Mouse (Mus musculus) spleen, postnatal 4 days (tissue): Measurements from ENCODE around the gene 2700049A03Rik.
"Not testable (repeated sequence)": the region's sequence is repeated elsewhere in the genome, so short reads cannot be mapped to it uniquely, and the experiment has no call there.

ENCODE experiments used
- DNase-seq, 2 experiments: peaks; one replicate each; pipeline ENCODE4 v3.0.0; 2022; ENCODE audit warnings: low spot score in 2 of 2

Gene 2700049A03Rik

DNA sequence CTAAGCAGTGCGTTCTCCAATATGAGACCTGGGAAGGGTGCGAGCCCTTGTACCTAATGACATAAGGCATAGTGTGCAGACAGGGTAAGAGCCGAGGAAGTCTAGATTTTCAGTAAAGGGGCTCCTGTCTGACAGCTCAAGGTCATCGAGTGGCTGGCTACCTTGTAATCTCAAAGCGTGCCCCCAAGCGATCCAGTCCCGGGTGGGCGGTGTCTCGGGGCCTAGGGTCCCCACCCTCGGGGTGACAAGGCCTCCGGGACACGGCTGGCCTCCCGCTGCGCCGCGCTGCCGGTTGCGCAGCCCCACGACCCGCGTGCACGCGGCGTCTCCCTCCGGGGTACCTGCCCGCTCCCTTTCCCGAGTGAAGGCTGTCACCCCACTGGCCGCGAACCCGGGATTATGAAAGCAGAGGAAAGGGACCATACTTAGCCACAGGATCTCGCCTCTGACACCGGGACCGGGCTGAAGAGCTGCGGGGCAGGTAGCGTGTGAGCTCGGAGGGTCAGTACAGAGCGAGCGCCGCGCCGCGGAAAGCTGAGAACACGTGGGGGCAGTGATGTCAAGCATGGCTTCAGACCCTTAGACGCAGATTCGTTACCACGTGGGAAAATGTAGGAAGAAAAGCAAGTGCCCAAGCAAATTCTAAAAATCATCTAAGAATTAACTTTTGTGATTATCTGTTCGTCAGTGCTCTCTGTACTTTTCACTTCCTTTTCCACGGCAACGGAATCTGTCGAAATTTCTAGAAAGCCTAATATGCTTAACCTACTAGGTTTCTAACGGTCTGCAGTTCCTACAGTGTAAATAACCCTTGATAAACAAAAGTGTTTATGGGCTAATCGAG lies at the start of gene 2700049A03Rik, which contains the start of gene Timm9:
TSS of gene 2700049A03Rik (plus strand) at position 719 of the 844 bp plus-strand sequence.
TSS of gene Timm9 (minus strand) at position 555 of the 844 bp plus-strand sequence.
- DNase-seq: peak; percentile 74 to 87

GRCm38 (mm10) chr12:71104275-71104674 lies 32.4 kb upstream of the 2700049A03Rik start:
- not testable (repeated sequence) for DNase-seq

DNA sequence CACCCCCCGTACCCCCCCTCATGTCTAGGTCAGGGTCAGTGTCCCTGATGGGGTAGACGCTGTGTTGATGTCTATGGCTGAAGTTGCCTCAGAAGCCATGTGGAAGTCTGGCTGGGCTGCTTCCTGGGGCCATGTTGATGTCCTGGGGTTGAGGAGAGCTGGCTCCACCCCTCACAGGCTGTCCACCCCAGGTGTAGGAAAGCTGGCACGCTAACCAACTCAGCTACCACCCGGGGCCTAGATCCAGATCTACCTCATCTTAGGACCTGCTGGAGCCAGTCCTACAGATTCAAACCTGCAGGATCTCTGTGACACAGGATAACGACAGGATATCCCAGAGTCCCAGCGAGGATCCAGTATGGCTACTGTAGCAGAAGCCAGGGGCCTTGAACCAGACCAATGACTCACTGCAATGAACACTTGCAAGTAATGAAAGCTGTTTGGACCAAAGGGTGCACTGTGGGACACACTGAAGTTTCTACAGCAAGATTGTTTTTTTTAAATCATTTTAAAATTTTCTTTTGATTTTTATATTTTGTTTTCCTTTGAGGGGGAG lies 29.4 kb upstream of the 2700049A03Rik start:
- DNase-seq: peak in 1 of 2 experiments; percentile 50

DNA sequence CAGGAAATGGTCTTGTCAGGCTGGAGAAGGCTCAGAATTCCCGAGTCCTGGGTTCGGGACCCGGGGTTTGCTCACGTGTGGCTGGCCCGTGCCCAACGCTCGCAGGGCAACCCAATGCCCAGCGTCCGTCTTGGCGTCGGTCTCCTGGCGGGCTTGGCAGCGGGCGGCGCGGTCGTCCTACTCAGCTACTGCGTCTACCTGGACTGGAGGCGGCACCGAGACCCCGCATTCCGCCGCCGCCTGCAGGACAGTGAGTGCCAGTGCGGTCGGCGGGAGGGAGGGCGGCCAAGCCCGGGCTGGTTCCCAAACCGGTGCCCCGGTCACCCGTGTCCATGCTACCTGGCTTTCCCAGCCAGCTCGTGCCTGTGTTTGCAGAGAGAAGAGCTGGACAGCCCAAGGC lies 25.3 kb upstream of the 2700049A03Rik start, which contains the start of gene Tomm20l:
TSS of gene Tomm20l (plus strand) at position 98 of the 400 bp plus-strand sequence.
- peak; percentile 19 to 69 for DNase-seq

DNA sequence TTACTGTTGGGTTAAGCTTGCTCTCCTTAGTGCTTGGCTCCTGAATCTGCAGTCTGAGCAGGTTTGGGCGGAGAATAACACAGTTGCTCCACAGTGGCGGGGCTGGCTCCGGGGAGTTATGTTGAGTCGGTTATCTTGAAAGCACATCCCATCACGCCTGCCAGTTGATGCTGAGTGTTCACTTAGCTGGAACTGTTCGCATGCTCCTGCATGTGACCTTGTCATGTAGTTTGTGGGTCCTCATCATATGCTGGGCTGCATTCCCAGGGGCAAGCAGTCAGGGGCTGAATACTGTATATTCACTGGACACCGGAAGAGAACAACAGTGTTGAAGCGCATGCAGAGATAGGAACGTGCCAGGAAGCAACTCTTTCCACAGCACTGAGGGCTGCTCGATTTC lies 23.6 kb upstream of the 2700049A03Rik start:
- DNase-seq: no peak

- peak; percentile 63 to 77 for DNase-seq
Observed at GRCm38 (mm10) chr12:71113675-71114288, 22.9 kb upstream of the 2700049A03Rik start.

GRCm38 (mm10) chr12:71116411-71116810 lies 20.2 kb upstream of the 2700049A03Rik start:
- DNase-seq: peak in 1 of 2 experiments; percentile 23

DNA sequence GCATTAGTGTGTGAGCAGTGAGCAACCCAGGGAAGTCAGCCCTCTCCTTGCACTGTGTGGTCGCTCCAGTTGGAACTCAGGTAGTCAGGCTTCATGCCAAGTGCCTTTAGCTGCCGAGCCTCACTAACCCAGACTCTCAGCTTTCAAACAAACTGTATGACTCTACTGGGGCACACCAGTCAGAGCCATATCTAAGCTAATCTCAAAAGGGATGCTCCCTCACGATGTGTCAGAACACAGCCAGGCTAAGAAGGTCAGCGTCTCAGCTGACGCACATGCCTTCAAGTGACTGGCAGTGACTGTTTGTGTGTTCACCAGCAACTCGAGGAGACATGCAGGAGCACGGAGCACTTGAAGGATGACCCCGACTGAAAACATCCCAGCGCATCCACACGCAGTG lies 13.9 kb upstream of the 2700049A03Rik start:
- no peak for DNase-seq

GRCm38 (mm10) chr12:71123286-71123685 lies 13.4 kb upstream of the 2700049A03Rik start:
- no peak for DNase-seq

GRCm38 (mm10) chr12:71135581-71135980 lies 1.1 kb upstream of the 2700049A03Rik start:
- DNase-seq: no peak

DNA sequence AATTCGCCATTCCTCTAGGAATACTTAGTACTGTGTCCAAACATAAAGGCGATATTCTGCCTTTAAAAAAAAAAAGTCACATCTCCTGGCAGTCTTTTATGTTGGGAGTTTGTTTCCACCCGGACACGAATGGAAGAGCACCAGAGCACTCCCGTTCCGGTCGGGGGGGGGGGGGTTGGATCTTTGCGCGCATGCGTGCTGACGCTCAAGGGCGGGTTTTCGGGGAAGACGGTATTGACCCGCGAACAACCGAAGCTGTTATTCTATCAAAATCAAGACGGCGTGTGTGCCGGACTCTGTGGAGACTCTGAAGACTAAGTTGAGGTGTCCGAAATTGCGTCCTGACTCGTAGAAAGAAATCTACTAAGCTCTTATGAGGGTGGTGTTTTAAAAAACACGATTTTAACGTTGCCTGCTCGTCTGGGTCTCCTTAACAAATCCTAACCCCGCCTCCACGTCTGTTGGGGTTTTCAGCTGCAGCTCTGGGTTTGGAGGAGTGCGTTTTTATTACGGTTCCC lies 385 bp downstream of the 2700049A03Rik start:
- peak; percentile 86 to 95 for DNase-seq

GRCm38 (mm10) chr12:71137686-71138085 lies 1.0 kb downstream of the 2700049A03Rik start:
- DNase-seq: no peak

GRCm38 (mm10) chr12:71139258-71139828 lies 2.7 kb downstream of the 2700049A03Rik start:
- DNase-seq: peak in 1 of 2 experiments; percentile 18

DNA sequence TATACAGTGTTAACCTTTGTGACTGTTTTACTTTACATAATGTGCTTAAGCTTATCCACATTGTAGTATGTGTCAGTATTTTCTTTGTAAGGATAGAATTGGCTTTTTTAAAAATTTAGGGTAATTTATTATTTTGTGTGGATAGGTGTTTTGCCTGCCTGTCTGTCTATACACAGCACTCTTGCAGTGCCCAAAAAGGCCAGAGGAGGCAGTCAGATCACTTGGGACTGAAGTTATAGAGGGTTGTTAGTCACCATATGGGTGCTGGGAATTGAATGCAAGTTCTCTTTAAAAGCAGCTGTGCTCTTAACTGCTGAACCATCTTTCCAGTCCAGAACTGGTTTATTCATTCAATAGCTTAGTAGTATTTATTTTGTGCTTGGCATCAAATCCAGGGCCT lies 4.5 kb downstream of the 2700049A03Rik start:
- no peak for DNase-seq

DNA sequence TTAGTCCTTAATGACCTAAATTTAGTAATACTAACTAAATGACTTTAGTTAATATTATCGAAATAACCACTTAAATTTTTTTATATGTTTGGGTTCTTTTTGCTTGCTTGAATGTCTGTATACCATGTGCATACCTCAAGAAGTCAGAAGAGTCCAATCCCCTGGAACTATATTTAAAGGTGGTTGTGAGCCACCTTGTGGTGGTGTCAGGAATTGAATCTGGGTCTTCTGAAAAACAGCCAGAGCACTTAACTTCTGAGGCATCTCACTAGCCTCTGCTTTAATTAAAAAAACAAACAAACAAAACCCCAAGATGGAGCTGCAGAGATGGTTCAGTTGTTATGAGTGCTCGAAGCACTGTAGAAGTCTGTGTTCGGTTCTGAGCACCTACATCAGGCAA lies 11.0 kb downstream of the 2700049A03Rik start:
- DNase-seq: peak; percentile 42 to 76

DNA sequence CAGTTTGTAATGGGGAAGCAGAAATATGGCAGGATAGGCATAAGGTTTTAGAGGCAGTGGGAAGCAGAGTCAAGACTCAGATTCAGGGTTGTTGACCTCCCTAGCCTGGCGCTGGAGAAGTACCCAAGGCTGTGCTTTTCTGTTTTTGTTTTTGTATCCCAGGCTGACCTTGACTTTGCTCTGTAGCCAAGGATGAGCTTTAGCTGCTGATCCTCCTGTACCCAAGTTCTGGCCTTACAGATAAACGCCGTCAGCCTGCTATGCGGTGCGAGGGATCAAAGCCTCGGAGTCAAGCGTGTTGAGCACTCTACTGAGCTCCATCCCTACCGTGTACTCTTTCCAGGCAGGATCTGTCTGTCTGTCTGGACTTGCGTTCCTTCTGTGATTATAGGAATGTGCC lies 12.2 kb downstream of the 2700049A03Rik start:
- DNase-seq: no peak

DNA sequence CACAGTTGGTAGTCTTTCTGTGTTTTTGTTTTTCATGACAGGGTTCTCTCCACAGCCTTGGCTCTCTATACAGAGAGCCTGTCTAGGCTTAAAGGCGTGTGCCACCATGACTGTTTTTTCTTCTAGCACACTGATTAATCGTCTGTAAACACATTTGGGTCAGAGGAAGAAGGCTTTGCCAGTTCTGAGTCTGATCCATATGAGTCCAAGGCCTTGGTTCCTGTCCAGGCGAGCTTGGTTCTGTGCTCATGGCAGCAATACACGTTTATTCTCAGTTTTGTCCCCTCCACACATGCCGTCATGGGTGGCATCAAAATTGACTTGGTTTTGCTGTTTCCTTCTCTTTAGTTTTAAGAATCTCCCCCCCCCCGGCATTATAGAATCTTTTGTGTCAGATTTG lies 12.8 kb downstream of the 2700049A03Rik start:
- DNase-seq: no peak

DNA sequence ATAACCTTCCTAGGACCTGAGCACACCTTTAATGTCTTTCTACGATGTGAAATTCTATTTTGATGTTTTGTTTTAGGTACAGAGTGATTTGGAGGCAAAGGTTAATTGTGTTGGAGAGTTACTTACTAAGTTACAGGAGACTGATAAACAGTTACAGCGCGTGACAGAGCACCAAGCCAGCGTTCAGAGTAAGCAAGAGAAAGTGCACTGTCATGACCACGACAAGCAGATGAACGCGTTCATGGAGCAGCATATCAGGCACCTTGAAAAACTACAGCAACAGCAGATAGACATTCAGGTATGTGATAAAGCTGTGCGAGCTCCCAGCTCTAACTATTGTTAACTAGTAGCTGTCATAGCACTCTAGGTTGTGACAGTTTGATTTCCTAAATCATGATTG lies 13.5 kb downstream of the 2700049A03Rik start:
- DNase-seq: no peak

- DNase-seq: no peak
Observed at GRCm38 (mm10) chr12:71154979-71155378, 18.3 kb downstream of the 2700049A03Rik start.

DNA sequence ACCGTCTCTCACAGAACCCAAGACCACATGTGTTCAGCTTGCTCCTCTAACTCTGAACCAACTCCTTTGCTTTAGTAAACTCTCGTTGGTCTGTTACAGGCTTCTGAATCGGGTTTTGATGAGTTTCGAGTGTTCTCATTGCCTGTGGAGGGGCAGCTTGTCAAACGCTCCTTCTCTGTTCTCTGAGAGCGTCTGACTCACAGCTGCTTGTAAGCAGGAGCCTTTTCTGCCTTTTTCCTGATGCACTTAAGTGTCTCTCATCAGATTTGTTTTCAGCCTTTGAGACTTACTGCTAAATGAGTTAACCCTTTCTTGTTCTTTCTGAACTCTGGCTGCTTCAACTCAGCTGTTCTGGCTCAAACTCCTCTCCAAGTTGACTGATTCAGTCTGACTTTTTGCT lies 21.3 kb downstream of the 2700049A03Rik start:
- no peak for DNase-seq

- no peak for DNase-seq
Observed at GRCm38 (mm10) chr12:71164410-71164809, 27.8 kb downstream of the 2700049A03Rik start.

GRCm38 (mm10) chr12:71169911-71170310 lies 33.3 kb downstream of the 2700049A03Rik start:
- no peak for DNase-seq
